Mouse (Mus musculus): ENCODE data around the gene Hspa12b. TPM values are rescaled to one million over a fixed set of nuclear protein-coding genes. Genes with fewer than 3 reads are reported as not detected.

Gene Hspa12b
- polyA plus RNA-seq (2017; shearing (Covaris generic)): not detected

DNA sequence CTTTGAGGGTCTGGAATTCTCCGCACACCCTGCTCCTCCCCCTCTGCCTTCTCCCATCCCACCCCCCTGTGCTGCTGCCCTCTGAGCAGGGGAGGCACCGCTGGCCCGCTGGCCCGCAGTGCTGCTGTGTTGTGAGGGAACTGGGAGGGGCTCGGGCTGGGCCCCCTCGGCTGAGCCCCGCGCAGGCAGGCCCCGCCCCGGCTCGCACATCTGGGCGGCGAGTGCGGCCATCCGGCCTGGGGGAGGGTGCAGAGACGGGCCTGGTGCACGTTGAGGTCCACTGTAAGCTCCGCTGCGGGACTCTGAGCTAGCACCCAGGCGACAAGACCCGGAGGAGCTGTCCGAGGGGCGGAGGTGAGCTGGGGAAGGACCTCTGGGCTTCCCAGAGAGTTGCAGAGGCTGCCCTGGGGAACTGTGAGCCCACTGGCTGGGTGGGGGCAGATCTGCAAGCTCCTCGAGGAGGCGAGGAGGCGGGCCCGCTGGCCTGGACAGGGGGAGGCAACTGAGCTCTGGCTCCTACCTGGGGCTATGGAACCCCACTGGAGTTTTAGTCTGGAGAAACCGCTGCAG is at the start of gene Hspa12b:
TSS of gene Hspa12b (plus strand) at position 120 of the 570 bp plus-strand sequence.

DNA sequence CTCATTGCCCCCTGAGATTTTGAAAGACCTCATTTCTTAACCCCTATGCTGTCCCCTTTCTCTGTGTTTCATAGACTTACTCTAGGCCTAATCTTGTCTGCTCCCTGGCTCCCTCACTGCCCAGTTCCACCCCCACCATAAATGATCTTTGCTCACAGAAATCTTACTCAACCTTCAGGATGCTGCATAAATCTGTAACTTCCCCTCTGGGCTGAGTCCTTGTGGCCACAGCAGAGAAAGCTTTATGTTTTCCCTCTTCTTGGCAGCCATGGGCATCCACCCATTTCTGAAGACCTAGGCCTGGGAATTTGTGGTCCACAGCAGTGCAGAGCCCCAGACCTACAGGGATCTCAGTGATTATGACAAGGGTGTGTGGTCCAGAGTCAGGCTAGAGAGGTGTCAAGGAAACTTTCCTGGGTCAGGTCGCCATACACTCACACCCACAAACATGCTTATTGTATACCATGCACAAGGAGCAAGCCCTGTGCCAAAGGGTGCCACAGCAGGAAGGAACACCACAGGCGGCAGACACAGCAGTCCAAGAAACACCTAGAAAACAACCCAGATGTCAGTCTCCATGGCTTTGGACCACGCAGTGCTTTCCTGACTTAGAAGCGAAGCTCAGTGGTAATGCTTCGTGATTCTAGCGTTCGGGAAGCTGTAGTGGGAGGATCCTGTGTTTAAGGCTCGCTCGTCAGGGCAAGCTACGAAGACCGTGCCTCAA is 40.3 kb upstream of the Hspa12b start, which contains the start of gene Siglec1:
TSS of gene Siglec1 (minus strand) at position 99 of the 724 bp plus-strand sequence.

DNA sequence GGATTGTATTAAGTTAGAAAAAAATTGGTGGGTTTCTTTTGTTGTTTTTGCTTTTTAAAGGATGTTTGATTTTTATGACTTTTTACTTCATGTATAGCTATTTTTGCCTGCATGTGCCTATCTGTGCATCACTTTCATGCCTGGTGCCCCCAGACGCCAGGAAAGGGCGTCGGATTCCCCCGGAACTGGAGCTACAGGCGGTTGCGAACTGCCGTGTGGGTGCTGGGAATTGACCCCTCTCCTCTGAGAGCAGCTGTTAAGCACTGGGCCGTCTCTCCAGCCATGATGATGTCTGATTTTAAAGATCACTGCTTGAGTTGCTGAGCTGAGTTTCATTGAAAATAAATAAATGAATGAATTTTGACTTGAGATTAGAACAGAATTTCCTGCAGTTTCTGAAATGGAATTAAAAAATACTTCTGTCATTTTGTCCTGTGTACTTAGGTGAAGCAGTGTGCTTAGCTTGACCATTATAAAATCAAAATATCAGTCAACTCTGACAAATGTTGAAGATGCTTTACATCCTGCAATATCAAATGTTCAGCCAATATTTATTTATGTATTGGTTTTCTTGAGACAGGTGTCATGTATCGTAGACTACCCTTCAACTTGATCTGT is 6.0 kb downstream of the Hspa12b start, which contains the start of gene Gm11037:
TSS of gene Gm11037 (plus strand) at position 568 of the 618 bp plus-strand sequence.

DNA sequence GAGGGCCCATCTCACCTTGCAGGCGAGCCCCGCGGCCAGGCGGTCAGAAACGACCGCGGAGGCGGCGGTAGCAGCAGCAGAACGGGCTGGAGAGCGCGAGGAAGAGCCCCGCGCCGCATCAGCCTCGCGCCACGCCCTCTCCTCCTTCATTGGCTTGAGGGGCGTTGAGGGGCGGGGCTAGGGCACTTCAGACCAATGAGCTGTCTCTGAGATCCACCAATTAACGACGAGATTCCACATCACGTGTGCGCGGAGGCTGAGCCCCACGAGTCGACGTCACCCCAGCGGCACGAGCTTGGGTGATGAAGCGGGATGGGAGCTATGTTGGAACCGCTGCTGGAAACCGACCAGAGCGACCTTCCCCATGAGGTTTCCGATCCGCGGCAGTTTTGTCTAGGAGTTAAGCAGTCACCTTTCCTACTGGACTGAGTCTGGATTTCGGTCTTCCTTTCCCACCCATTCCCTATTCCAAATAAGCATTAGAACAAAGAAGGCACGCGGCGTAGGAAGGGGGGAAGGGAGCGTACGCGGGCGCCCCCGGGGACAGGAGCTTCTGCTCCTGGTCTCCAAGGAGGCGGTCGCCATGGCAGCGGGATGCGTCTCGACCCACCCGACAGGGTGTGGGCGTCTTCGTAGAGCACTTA is 33.0 kb downstream of the Hspa12b start, which contains the start of gene 1700037H04Rik:
TSS of gene 1700037H04Rik (minus strand) at position 144 of the 644 bp plus-strand sequence.

DNA sequence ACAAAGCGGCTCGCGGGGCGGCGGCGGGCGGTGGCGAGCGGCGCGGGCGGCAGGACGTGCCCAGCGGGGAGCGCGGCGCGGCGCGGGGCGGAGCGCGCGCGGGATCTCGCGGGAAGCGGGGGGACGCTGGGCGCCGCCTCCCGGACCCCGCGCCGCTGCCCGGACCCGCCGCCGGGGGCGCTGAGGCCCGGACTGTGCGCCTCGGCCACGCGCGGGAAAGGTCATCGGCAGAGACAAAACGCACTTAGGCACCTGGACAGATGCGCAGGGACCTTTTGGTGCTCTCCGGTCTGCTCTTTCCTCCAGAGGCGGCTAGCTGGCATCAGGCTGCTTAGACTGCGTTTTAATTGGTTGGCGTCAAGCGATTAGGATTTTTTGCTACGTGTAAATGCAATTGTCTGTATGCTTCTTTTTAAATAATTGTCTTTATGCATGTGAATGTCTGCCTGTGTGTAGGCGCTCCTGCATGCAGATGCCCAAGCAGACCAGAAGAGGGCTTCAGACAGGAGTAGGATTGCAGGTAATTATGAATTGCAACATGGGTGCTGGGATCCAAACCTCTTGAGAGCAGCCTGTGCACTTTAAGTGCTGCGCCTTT is 53.0 kb downstream of the Hspa12b start, which contains the start of gene Cenpb:
TSS of gene Cenpb (minus strand) at position 78 of the 598 bp plus-strand sequence.

DNA sequence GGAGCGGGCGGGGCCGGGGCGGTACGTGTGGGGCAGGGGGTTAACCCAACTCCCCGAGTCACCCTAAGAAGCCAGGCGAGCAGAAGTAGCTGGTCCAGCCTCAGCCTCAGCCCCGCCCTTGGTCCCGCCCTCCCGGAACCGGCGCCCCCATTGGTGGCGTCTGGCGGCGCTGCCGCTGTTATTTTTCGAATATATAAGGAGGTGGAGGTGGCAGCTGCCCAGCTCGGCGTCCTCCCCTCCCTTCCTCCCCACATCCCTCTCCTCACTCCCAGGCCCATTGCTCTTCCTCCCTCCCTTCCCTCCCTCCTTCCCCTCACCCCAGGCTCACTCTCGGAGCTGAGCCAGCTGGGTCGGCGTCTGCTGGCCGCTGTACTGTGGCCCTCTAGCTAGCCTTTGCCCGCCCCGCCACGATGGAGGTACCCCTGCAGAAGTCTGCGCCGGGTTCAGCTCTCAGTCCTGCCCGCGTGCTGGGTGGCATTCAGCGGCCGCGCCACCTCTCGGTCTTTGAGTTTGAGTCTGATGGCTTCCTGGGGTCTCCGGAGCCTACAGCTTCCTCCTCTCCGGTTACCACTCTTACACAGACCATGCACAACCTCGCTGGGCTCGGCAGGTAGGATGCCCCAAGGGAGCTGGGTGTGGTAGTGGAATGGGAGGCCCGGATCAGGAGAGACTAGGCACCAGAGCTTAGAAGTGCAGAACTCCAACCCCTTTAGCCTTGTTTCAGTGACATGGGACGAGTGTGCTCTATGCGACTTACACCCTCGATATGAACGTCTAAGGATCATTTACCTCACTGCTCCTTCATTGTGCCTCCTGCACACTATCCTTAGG is 59.9 kb downstream of the Hspa12b start, which contains the start of the genes Cdc25b and Spef1:
TSS of gene Cdc25b (plus strand) at position 179 of the 831 bp plus-strand sequence.
TSS of gene Spef1 (minus strand) at position 512 of the 831 bp plus-strand sequence.

Other genes starting within 250 kb of the Hspa12b start
- gene 4930402H24Rik, start 220.9 kb upstream of the Hspa12b start, polyA plus RNA-seq (2017; shearing (Covaris generic)): 8.1 TPM
- gene Atrn, start 220.8 kb upstream of the Hspa12b start, polyA plus RNA-seq (2017; shearing (Covaris generic)): 2.9 TPM
- gene Gfra4, start 84.2 kb upstream of the Hspa12b start, polyA plus RNA-seq (2017; shearing (Covaris generic)): not detected
- not detected for gene Adam33, start 63.5 kb upstream of the Hspa12b start, polyA plus RNA-seq (2017; shearing (Covaris generic))
- gene Siglec1, start 40.5 kb upstream of the Hspa12b start, polyA plus RNA-seq (2017; shearing (Covaris generic)): 0.10 TPM
- not detected for gene Gm11037, start 6.2 kb downstream of the Hspa12b start, polyA plus RNA-seq (2017; shearing (Covaris generic))
- 49.0 TPM for gene 1700037H04Rik, start 32.8 kb downstream of the Hspa12b start, polyA plus RNA-seq (2017; shearing (Covaris generic))
- gene Cenpb, start 52.8 kb downstream of the Hspa12b start, polyA plus RNA-seq (2017; shearing (Covaris generic)): 2.1 TPM
- gene Cdc25b, start 59.7 kb downstream of the Hspa12b start, polyA plus RNA-seq (2017; shearing (Covaris generic)): 102 TPM
- not detected for gene Spef1, start 60.0 kb downstream of the Hspa12b start, polyA plus RNA-seq (2017; shearing (Covaris generic))
- 25.5 TPM for gene Ap5s1, start 79.8 kb downstream of the Hspa12b start, polyA plus RNA-seq (2017; shearing (Covaris generic))
- gene Mavs, start 106.8 kb downstream of the Hspa12b start, polyA plus RNA-seq (2017; shearing (Covaris generic)): 32.7 TPM
- 7.5 TPM for gene Pank2, start 135.2 kb downstream of the Hspa12b start, polyA plus RNA-seq (2017; shearing (Covaris generic))
- 0.91 TPM for gene Rnf24, start 225.6 kb downstream of the Hspa12b start, polyA plus RNA-seq (2017; shearing (Covaris generic))